Mouse (Mus musculus): ENCODE data around the gene Abcb8.

GRCm38 (mm10) chr5:24384407-24384806 lies 9.1 kb upstream of the Abcb8 start:
- no peak for TF ChIP-seq CTCF (IDR thresholded peaks at IDR 0.05; ENCODE audit: low read depth, low read length)
- TF ChIP-seq POLR2A (IDR thresholded peaks at IDR 0.05; ENCODE audit: extremely low read depth, insufficient read depth, low read length) = no peak

All from liver, adult 2 months (tissue).